Mouse (Mus musculus) left cerebral cortex, postnatal 10 days (tissue): Measurements from ENCODE around the gene Plch2. TPM values are rescaled to one million over a fixed set of nuclear protein-coding genes. Genes with fewer than 3 reads are reported as not detected.

Experiments
- DNase-seq, 2 experiments: peaks; one replicate each; pipeline ENCODE4 v3.0.0; 2021 to 2022; ENCODE audit warnings: low spot score in 2 of 2, mixed read lengths in 1 of 2; ENCODE audit errors: extremely low spot score in 1 of 2
- intact Hi-C: fragments of 180-260 bp; cut with DNase I; formaldehyde crosslinking; loops from one replicate; pipeline ENCODE4 v1.15.1; 2025
- total RNA-seq, 2 experiments: library from RNA; stranded (reverse); gene quantifications; 2 replicates each; pipeline ENCODE4 v1.2.3; 2021

Plch2 gene
- total RNA-seq, 2 experiments from 2014 or later = 33.3 to 41.2 TPM

DNA sequence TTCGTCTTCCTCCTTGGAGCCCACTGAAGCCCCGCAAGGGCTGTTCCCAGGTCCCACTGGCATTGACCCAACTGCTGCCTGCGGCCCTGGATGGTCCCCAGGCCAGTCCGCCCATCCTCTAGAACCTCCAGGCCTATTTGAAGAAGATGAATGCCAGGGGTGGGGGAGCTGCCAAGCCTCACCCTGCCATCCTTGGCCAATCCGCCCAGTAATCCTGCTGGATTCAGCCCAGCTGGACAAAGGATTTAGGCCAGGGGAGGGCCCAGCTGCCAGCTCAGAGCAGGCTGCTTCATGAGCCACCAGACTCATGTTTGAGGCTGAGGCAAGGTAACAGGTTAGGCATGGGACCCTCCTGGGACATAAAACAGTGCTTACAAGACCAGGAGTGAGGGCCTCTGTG lies 45.7 kb downstream of the Plch2 start:
- intact Hi-C loops = no loop called here
- DNase-seq = peak; percentile 65

DNA sequence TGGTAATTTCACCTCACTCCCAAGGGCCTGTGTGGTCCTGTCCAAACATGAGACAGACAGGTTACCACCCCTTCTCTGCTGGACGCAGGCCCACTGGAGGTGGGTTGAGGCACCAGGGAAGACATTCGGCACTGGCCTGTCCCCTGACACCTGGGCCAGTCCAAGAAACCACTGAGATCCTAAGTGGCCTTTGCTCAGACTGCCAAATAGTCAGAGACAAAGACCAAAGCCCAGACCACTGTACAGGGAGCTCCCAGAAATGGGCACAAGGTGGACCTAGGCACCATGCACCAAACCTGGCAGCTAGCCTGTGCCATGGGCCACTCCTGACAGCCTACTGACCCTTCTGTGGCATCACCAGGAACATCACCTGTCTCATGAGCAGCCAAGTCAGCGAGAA lies 47.4 kb downstream of the Plch2 start:
- DNase-seq = no peak
- intact Hi-C loops = no loop called here

DNA sequence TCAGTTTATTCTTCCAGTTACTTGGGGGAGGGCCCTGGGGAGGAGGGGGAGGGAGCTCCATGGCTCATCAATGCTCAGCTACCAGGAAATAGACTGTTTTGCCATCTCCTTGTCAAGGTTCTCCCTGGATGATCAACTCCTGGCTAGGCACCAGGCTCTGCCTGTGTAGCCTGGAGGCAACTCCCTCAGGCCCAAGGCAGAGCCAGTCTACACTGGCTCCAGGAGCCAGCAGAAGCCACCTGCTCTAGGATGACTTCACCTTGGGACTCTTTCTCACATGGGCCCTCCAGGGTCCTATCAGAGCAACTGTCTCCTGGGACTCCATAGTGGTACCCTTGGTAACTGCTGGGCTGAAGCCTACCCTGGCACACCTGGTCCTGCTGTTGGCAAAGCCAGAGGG lies 48.5 kb downstream of the Plch2 start:
- no peak for DNase-seq
- intact Hi-C loops = no loop called here

DNA sequence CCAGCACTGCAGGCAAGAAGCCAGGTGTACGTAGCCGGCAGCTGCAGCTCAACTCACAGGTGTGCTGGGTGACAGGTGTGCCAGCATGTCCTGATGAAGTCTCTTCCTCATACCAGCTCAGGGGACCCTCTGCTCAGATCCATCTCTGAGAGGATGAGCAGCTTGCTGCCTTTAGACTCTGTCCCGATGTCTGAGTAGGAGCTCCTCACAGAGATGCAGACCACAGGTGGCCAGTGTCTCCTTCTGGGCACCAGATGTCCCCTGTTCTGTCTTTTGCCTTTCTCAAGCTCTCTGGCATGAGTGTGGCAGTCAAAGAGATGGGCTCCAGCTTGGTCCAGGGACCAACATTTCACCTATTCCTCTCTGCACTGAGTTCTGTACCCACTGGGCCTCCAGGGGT lies 48.9 kb downstream of the Plch2 start:
- no peak for DNase-seq
- intact Hi-C loops = no loop called here

DNA sequence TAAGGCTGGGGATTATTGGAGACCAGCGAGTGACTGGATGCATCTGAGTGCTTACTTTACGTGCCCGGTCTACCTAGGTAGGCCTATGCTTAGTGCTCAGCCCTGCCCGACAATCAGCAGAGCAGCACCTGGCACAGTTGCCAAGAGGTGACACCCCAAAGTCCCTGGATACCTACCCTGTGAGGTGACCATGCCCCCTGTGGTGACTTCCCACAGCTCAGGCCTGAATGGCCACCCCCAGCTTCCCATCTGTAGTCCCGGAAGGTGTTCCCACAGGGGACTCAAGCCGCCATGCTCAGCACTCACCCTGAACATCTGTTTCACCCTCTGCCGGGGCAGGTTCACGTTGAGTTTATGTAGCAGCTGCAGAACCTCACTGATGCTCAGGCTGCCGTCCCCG lies 50.3 kb downstream of the Plch2 start:
- intact Hi-C loops = no loop called here
- DNase-seq = no peak

DNA sequence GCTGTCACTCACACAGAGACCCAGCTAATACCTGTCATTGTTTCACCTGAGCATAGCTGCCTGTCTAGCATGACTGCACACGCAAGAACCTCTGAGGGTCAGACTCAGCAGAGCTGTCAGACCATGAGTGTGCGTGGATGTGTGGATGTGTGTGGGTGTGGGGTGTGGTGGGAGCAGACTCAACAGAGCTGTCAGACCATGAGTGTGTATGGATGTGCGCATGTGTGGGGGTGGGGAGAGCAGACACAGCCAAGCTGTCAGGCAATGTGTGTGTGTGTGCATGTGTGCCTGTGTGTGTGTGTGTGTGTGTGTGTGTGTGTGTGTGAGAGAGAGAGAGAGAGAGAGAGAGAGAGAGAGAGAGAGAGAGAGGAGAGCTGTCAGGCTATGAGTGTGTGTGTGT lies 51.3 kb downstream of the Plch2 start:
- DNase-seq = no peak
- intact Hi-C loops = no loop called here

DNA sequence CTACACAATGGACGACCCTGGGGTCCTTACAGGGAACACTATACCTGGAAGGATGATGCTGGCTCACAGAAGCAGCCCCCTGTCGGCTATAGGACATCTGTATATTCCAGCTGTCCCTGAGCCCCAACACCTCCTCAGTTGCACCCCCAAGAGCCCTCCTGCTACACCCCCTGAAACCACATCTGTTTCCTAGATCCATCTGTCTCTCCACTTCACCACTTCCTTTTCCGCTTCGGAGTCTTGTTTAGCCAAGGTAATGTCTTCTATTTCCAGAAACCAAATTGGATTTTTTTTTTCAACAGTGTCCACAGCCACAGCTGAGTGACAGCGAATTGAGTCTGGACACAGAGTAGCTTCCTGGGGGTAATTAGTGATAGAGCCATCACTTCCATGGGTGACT lies 57.2 kb downstream of the Plch2 start:
- no peak for DNase-seq
- intact Hi-C loops = no loop called here

DNA sequence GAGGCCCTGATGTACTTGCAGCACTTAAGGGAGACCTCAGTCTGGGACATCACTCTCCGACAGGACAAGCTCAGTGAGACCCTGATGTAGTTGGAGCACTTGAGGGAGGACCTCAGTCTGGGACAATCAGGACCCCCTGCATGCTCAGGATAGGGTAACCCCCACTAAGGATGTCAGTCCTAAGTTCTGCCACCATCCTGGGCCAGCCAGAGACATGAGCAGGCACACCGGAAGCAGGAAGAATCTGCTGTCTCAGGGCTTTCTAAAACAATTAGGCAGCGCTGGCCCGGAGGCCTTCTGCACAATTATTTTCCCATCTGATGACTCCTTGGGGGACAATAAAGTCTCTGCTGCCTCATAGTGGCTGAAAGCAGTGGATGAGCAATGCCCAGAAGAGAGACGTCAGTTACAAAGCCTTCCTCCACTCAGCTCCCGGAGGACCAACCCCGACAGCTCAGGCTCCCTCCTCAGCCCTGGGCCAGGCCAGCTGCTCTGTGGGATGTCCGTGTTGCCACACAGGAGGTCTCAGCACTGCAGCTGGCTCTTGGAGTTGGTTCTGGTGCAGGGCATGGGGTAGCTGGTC lies 59.9 kb downstream of the Plch2 start:
- no peak for DNase-seq
- intact Hi-C loops = no loop called here

DNA sequence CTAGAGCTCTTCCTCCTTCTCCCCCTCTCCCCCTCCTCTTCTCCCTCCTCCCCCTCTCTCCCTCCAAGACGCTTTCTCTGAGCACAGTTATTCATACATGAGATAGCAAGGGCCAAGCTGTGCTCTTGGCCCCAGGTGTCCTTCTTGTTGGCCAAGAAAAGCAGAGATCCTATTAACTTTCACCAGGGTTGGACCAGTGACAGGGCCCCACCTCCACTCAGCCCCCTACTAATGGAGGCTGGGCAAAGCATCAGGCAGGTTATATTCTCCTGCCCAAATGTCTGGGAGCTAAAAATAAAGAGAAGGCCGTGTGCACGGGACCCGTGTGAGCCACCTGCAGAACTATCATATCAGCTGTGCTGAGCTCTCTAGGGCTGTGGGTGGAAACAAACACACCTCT lies 61.7 kb downstream of the Plch2 start:
- intact Hi-C loops = no loop called here
- no peak for DNase-seq

DNA sequence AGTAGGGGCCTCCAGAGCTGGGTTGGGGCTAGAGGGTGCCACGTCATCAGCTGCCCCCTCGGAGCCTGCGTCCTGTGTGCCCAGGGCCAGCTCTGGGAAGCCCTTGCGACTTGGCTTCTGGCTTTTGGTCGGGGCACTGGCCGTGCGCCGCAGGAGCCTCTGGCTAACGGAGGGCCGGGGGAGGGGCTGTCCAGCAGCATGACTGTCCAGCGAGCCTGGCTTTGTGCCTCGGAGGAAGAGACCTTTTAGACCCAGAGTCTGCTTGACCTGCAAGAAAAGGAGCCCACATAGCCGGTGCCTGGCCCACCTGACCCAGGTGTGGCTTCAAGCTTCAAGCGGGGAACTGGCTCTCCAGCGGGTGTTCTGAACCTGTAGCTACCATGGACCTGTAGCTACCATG lies 69.8 kb downstream of the Plch2 start:
- intact Hi-C loops = no loop called here

DNA sequence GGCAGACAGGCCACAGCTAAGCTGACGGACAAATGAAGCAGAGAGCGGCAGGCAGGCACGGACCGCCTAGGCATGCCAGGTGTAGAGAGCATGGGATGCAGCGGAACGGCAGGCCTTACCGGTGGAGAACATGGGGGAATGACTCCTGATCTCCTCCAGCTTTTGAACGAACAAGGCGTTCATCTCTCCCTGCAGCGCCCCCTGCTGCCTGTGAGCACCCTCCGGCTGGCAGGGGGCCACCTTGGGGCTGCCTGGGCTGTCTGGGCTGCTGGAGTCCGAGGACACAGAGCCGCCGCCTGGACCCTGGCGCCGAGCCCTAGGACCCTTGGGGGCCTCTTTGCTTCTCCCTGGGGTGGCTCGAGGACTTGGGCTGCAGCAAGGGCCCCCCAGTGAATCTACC lies 70.5 kb downstream of the Plch2 start:
- intact Hi-C loops = no loop called here
- peak in 1 of 2 experiments; percentile 87 for DNase-seq

More for the DNA sequence above, 69.8 kb downstream of the Plch2 start:
- no peak for DNase-seq

DNA sequence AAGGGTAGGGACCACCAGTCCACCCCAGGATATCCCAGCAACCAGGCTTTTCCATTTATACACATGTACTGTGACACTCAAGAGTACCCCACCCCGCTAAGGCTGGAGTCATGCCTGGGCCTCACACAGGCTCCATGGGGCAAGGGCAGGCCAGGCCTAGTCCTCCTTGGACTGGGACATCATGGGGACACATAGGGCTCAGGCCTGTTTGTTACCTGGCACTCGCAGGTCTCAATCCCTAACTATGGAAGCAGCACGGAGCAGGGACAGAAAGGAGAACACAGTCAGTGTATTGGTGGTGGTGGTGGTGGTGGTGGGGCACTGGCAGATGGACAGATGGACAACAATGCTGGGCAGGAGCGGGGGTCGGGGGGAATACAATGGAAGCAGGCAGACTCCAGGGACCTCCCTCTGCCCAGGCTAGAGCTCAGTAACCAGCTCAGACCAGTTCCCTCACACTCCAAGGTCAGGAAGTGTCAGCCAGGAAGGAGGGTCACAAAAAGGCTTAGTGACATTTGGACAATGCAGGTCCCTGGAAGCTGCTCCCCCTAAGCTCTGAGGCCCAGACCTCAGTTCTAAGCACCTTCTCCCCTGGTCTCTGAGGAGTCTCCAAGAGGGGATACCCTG lies 71.3 kb downstream of the Plch2 start:
- DNase-seq = no peak
- intact Hi-C loops = loop anchor here (2.0 kb wide), 1 partner anchor 72 kb away; the partner anchor contains the start of gene Plch2

DNA sequence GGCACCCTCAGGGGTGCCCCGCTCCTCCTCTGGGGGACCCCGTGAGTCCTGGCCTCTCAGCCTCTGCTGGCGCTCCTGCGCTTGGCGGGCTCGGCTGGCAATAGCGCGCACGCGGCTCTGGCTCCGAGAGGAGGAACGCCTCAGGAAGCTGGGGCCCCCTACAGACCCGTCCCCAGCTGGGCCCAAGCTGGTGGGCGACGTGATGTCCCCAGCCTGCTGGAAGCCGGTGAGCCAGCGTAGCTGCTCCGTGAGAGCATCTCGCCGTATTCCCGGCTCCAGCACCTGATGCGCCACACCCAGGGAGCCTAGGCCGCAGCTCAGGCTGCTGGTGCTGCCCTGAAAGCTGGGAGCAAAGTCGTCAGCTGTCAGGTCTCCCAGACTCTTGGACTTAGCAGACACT lies 72.8 kb downstream of the Plch2 start:
- intact Hi-C loops = loop anchor here (2.0 kb wide), 2 partner anchors 73 to 79 kb away; partner anchors contain the start of gene Plch2
- DNase-seq = no peak

DNA sequence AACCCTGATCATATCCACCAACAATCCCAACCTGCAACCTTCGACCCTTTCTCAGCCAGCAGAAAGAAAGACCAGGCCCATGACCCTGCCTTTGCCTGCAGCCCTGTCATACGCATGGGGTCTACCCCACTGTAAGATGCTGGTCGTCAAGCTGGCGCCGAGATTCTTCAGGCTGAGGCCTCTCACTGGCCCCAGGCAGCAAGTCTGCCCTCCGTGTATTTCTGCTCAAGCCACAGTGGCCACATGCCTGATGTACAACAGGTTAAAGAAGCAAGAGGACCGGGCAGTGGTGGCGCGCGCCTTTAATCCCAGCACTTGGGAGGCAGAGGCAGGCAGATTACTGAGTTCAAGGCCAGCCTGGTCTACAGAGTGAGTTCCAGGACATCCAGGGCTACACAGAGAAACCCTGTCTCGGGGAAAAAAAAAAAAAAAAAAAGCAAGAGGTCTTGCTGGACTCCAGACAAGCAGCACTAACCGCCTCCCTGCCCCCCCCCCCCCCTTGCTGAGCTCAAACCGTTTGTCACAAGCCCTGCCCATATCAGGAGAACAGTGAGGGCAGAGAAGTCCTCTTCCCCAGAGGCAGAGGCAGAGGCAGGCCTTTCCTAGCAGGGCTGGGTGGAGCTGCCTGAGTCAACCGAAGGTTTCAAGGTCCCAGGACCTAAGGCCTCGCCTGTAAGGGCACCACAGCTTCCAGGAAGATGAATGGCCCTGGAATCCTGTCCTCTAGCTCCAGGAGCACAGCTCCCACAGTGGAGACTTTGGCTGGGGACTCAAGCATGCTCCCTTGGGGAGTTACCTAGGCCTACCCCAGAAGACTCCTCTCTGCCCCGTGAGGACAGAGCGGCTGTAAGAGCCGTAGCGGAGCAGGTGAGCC lies 74.1 kb downstream of the Plch2 start:
- intact Hi-C loops = loop anchor here (2.0 kb wide), 1 partner anchor 80 kb away; no protein-coding TSS in a partner anchor
- DNase-seq = no peak

DNA sequence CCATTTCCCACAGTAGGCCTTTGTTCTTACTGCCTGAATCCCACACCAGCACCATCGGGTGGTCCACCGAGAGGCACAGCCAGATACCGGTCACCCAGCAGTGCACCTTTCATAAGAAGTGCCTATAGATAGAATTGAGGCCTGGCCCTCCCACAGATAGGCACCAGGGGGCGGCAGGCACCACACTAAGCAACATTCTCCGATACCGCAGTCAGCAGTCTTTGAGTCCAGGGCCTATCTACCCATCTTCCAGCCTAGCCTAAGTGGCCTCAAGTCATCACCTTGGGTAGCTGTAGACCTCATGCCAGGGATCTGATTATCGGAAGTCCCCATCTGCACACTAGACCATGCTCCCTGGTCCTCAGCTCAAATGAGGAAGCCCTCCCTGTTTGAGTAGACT lies 75.1 kb downstream of the Plch2 start:
- intact Hi-C loops = no loop called here
- peak; percentile 62 to 74 for DNase-seq

DNA sequence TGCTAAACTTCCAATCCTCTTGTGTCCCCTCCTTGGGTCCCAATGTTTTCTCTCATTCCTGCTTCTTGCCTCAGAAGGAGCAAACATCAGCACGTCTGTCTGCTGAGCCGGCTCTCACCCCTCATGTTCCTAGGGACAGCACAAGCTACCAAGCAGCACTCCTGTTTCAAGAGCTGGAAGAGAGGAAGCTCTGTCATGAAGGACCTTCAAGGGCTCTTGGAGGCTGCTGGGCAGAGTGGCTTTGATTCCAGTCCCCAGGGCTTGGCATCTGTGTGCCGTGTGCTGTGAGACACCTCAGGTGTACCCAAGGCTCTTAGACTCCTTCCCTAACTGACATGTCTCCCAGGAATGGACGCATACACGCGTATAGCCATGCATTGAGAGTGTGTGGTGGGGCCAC lies 75.5 kb downstream of the Plch2 start:
- no peak for DNase-seq
- intact Hi-C loops = no loop called here

DNA sequence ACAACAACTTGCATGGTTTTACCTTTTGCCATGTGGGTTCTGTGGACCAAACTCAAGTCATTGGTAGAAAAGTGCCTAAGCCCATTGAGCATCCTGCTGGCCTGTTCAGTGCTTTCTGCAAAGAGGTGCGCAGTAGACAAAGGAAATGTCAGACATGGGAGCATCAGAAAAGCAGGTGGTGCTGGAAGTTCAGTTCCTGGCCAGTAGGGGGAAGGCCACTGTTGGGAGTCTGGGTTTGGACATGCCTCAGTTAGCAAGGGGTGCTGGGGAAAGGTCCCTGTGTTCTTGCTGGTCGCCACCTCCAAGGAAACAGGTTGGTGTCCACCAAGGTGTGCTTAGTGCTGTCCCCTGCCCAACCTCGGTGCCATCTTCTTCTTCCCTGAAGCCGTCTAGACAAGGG lies 76.5 kb downstream of the Plch2 start:
- intact Hi-C loops = no loop called here
- DNase-seq = no peak

DNA sequence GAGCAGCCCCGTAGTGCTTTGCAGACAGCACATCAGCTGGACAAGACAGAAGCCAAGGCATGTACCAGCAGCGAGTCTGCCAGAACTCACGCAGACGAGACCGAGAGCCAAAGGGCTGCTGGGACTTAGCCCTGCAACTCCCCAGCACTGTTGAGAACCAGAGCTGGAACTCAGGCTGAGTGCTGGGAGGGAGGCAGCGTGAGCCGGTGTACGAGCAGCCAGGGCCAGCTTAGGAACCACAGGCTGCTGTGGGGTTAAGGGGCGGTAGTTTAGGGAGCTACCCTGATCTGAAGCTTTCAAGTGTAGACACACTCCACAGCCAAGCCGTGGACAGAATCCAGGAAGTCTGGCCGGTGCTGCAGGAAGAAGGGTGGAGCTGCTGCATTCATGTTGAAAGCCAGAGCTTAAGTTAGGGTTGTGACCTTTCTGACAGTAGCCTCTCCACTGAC lies 82.4 kb downstream of the Plch2 start:
- DNase-seq = no peak
- intact Hi-C loops = no loop called here

DNA sequence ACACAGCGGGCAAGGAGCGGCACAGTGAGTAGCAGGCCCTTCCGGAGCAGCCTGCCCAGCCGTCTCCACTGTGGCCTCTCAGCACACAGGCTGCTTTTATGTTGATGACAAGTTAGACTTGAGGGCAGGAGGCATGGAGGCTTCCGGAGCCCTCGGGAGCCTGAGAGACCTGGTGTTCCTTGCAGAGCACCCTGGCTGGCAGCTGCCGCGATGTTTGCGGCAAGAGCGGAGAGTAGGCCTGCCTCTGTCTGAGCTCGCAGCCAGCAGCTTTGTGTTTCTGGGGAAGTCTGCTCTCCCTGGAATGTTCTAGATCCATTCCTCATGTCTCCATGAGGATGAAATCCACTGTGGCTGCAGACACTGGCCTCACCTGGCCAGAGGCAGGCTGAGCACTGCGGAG lies 84.0 kb downstream of the Plch2 start:
- intact Hi-C loops = no loop called here
- no peak for DNase-seq

DNA sequence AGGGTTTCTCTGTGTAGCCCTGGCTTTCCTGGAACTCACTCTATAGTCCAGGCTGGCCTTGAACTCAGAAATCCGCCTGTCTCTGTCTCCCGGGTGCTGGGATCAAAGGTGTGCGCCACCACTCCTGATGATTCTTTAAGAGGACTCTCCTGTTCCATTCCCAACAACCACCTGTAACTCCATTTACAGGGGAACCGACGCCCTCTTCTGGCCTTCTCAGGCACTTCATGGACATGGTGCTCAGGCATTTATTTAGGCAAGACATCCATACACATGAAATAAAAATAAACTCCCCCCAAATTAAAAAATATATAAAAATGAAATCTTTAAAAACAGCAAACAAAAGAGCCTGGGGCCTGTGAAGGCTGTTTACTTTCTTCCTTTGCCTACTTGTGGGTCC lies 89.4 kb downstream of the Plch2 start:
- no peak for DNase-seq

More for the DNA sequence above, 89.4 kb downstream of the Plch2 start:
- intact Hi-C loops = no loop called here
